Mouse (Mus musculus): ENCODE data around the gene Cse1l. TPM values are rescaled to one million over a fixed set of nuclear protein-coding genes. Genes with fewer than 3 reads are reported as not detected.
A peak's percentile ranks its signal among the peaks of the same experiment; 100 is the strongest.

The Cse1l gene
- polyA plus RNA-seq (2014; fragmentation: Nextera tagmentation; extraction: Ambion mirVana): 95.2 and 106 TPM in 2 replicates

- Histone ChIP-seq H3K9ac (ENCODE audit: low read length) (peak within 1 kb of the TSS; percentile 96), H3K27ac (replicated peaks in 1 of 2; ENCODE audit: control insufficient read depth in 1 of 2, insufficient read depth in 1 of 2, low read depth in 2 of 2, low read length in 2 of 2) (peak within 1 kb of the TSS; percentile 93 to 99), H3K4me1 (ENCODE audit: control insufficient read depth in 2 of 2, insufficient read depth in 2 of 2, low read length in 2 of 2) (peaks cover 12 to 22% of the 10 kb centered on the region in 2 experiments), H3K4me2 (ENCODE audit: low read length) (peak within 1 kb of the TSS; percentile 86), H3K27me3 (ENCODE audit: control insufficient read depth, insufficient read depth, low read length) (no peaks in the 10 kb centered on the region), H3K4me3 (ENCODE audit: control insufficient read depth in 1 of 2, insufficient read depth in 1 of 2, low read depth in 1 of 2, low read length in 2 of 2) (peak within 1 kb of the TSS; percentile 69 to 88), H3K9me3 (ENCODE audit: control insufficient read depth, low read length) (no peaks in the 10 kb centered on the region), H3K36me3 (ENCODE audit: control insufficient read depth, insufficient read depth, low read length) (peaks cover 5% of the 10 kb centered on the region; the same call in 1 of the 2 replicates)
- under 1% methylated on average over 76 of the region's 80 CpGs for WGBS
- peak; percentile 96 for ATAC-seq (ENCODE audit: insufficient number of reproducible peaks, insufficient read depth, low FRiP score, low read depth)
These were observed at the start of gene Cse1l for GRCm38 (mm10) chr2:166905711-166906522. Cse1l (plus strand) TSS chr2:166906040.

DNA sequence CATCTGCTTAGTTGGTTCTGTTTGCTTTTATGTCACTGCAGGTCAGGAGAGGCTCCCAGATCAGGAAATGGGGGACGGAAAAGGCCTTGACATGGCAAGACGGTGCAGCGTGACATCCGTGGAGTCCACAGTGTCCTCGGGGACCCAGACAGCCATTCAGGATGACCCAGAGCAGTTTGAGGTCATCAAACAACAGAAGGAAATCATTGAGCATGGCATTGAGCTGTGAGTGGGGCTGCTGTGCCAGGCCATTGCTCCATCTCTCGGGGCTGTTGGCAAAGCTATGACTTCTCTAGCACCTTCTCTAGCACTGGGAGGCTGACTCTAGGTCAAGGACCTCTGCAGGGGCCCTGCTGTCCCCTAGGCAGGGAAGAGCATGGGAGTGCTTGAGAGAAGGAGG lies 49.5 kb upstream of the Cse1l start:
- Histone ChIP-seq H3K4me2 (ENCODE audit: low read length) (no peak overlapping the region), H3K4me1 (ENCODE audit: control insufficient read depth in 2 of 2, insufficient read depth in 2 of 2, low read length in 2 of 2) (no peaks in the 10 kb centered on the region; a peak in 1 of 4 replicates), H3K27ac (replicated peaks in 1 of 2; ENCODE audit: control insufficient read depth in 1 of 2, insufficient read depth in 1 of 2, low read depth in 2 of 2, low read length in 2 of 2) (no peak overlapping the region), H3K36me3 (ENCODE audit: control insufficient read depth, insufficient read depth, low read length) (peaks cover 99% of the 10 kb centered on the region), H3K27me3 (ENCODE audit: control insufficient read depth, insufficient read depth, low read length) (no peaks in the 10 kb centered on the region), H3K9me3 (ENCODE audit: control insufficient read depth, low read length) (peaks cover 5% of the 10 kb centered on the region; the same call in 1 of the 2 replicates), H3K9ac (ENCODE audit: low read length) (no peak overlapping the region), H3K4me3 (ENCODE audit: control insufficient read depth in 1 of 2, insufficient read depth in 1 of 2, low read depth in 1 of 2, low read length in 2 of 2) (no peak overlapping the region)
- ATAC-seq (ENCODE audit: insufficient number of reproducible peaks, insufficient read depth, low FRiP score, low read depth): no peak
- WGBS: 82% methylated on average over 6 of the region's 6 CpGs

DNA sequence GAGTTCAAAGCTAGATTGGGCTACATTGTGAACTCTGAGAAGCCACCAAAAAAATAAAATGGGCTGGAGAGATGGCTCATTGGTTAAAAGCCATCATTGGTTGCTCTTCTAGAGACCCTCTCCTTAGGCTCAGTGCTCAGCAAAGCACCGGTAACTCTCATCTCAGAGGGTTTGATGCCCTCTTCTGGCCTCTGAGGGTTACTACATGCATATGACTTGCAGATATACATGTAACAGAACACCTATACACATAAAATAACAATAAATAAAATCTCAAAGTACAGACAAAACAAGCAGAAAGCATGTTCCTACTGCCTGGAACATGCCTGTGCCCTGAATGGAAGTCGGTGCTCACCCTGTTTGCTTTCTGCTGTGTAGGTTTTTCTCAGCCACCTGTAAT lies 48.7 kb upstream of the Cse1l start:
- Histone ChIP-seq H3K36me3 (ENCODE audit: control insufficient read depth, insufficient read depth, low read length) (peaks cover 99% of the 10 kb centered on the region), H3K4me1 (ENCODE audit: control insufficient read depth in 2 of 2, insufficient read depth in 2 of 2, low read length in 2 of 2) (no peaks in the 10 kb centered on the region; a peak in 1 of 4 replicates), H3K27ac (replicated peaks in 1 of 2; ENCODE audit: control insufficient read depth in 1 of 2, insufficient read depth in 1 of 2, low read depth in 2 of 2, low read length in 2 of 2) (no peak overlapping the region), H3K4me2 (ENCODE audit: low read length) (no peak overlapping the region), H3K9me3 (ENCODE audit: control insufficient read depth, low read length) (peaks cover 2% of the 10 kb centered on the region; the same call in 1 of the 2 replicates), H3K27me3 (ENCODE audit: control insufficient read depth, insufficient read depth, low read length) (no peaks in the 10 kb centered on the region), H3K9ac (ENCODE audit: low read length) (no peak overlapping the region), H3K4me3 (ENCODE audit: control insufficient read depth in 1 of 2, insufficient read depth in 1 of 2, low read depth in 1 of 2, low read length in 2 of 2) (no peak overlapping the region)
- ATAC-seq (ENCODE audit: insufficient number of reproducible peaks, insufficient read depth, low FRiP score, low read depth): no peak
- 96% methylated on average over 2 of the region's 2 CpGs for WGBS

GRCm38 (mm10) chr2:166859214-166859613 lies 46.6 kb upstream of the Cse1l start:
- peaks cover 0 to 4% of the 10 kb centered on the region in 2 experiments; a peak in 1 of 4 replicates for H3K4me1 ChIP-seq (ENCODE audit: control insufficient read depth in 2 of 2, insufficient read depth in 2 of 2, low read length in 2 of 2)
- WGBS: 80% methylated on average over 7 of the region's 7 CpGs
- H3K36me3 ChIP-seq (ENCODE audit: control insufficient read depth, insufficient read depth, low read length): peaks cover 96% of the 10 kb centered on the region
- no peak overlapping the region for H3K9ac ChIP-seq (ENCODE audit: low read length)
- no peak for ATAC-seq (ENCODE audit: insufficient number of reproducible peaks, insufficient read depth, low FRiP score, low read depth)
- H3K9me3 ChIP-seq (ENCODE audit: control insufficient read depth, low read length): no peaks in the 10 kb centered on the region
- no peak overlapping the region for H3K4me2 ChIP-seq (ENCODE audit: low read length)
- no peak overlapping the region for H3K27ac ChIP-seq (replicated peaks in 1 of 2; ENCODE audit: control insufficient read depth in 1 of 2, insufficient read depth in 1 of 2, low read depth in 2 of 2, low read length in 2 of 2)
- no peaks in the 10 kb centered on the region for H3K27me3 ChIP-seq (ENCODE audit: control insufficient read depth, insufficient read depth, low read length)
- no peak overlapping the region for H3K4me3 ChIP-seq (ENCODE audit: control insufficient read depth in 1 of 2, insufficient read depth in 1 of 2, low read depth in 1 of 2, low read length in 2 of 2)

DNA sequence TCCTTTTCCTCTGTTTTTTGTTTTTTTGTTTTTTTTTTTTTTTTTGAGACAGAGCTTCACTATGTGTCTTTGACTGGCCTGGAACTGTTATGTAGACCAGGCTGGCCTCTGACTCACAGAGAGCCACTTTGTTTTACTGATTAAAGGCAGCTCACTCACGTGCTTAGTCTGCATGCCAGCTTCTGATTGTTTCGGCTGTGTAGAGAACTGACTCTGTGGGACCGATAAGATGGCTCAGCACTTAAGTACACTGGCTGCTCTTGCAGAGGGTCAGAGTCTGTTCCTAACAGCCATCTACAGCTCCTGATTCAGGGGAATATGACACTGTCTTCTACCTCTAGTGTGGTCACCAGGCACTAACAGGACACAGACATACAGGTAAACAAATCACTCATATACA lies 43.3 kb upstream of the Cse1l start:
- 15% methylated on average over 3 of the region's 3 CpGs for WGBS
- Histone ChIP-seq H3K4me3 (ENCODE audit: control insufficient read depth in 1 of 2, insufficient read depth in 1 of 2, low read depth in 1 of 2, low read length in 2 of 2) (no peak overlapping the region), H3K27ac (replicated peaks in 1 of 2; ENCODE audit: control insufficient read depth in 1 of 2, insufficient read depth in 1 of 2, low read depth in 2 of 2, low read length in 2 of 2) (peak overlapping the region in 1 of 2 experiments; percentile 42; a peak in 1 of 4 replicates), H3K27me3 (ENCODE audit: control insufficient read depth, insufficient read depth, low read length) (no peaks in the 10 kb centered on the region), H3K9me3 (ENCODE audit: control insufficient read depth, low read length) (no peaks in the 10 kb centered on the region), H3K4me2 (ENCODE audit: low read length) (no peak overlapping the region), H3K36me3 (ENCODE audit: control insufficient read depth, insufficient read depth, low read length) (peaks cover 97% of the 10 kb centered on the region), H3K9ac (ENCODE audit: low read length) (no peak overlapping the region), H3K4me1 (ENCODE audit: control insufficient read depth in 2 of 2, insufficient read depth in 2 of 2, low read length in 2 of 2) (peaks cover 11 to 21% of the 10 kb centered on the region in 2 experiments; a peak in 3 of 4 replicates)
- ATAC-seq (ENCODE audit: insufficient number of reproducible peaks, insufficient read depth, low FRiP score, low read depth): peak; percentile 51

GRCm38 (mm10) chr2:166865476-166865875 lies 40.4 kb upstream of the Cse1l start:
- Histone ChIP-seq H3K27me3 (ENCODE audit: control insufficient read depth, insufficient read depth, low read length) (no peaks in the 10 kb centered on the region), H3K9ac (ENCODE audit: low read length) (no peak overlapping the region), H3K4me2 (ENCODE audit: low read length) (no peak overlapping the region), H3K4me1 (ENCODE audit: control insufficient read depth in 2 of 2, insufficient read depth in 2 of 2, low read length in 2 of 2) (peaks cover 11 to 21% of the 10 kb centered on the region in 2 experiments; a peak in 3 of 4 replicates), H3K27ac (replicated peaks in 1 of 2; ENCODE audit: control insufficient read depth in 1 of 2, insufficient read depth in 1 of 2, low read depth in 2 of 2, low read length in 2 of 2) (no peak overlapping the region), H3K4me3 (ENCODE audit: control insufficient read depth in 1 of 2, insufficient read depth in 1 of 2, low read depth in 1 of 2, low read length in 2 of 2) (no peak overlapping the region), H3K36me3 (ENCODE audit: control insufficient read depth, insufficient read depth, low read length) (peaks cover 96% of the 10 kb centered on the region), H3K9me3 (ENCODE audit: control insufficient read depth, low read length) (no peaks in the 10 kb centered on the region)
- ATAC-seq (ENCODE audit: insufficient number of reproducible peaks, insufficient read depth, low FRiP score, low read depth): no peak
- 32% methylated on average over 10 of the region's 10 CpGs for WGBS

DNA sequence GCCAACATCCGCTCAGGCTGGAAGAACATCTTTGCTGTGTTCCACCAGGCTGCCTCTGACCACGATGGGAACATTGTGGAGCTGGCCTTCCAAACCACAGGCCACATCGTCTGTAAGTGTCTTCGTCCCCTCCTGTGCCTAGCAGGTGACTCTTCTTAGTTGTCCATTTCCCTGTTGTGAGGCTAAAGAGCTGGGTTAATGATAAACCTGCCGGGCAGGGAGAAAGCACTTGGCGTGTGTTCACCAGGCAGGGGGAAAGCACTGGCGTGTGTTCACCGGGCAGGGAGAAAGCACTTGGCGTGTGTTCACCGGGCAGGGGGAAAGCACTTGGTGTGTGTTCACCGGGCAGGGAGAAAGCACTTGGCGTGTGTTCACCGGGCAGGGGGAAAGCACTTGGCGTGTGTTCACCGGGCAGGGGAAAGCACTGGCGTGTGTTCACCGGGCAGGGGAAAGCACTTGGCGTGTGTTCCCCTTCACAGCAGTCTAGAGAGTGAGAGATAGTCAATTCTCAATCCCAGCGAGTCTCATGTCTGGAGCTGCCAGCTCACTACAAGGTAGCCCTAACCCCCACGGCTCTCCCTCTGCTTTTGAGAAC lies 35.5 kb upstream of the Cse1l start:
- no peak for ATAC-seq (ENCODE audit: insufficient number of reproducible peaks, insufficient read depth, low FRiP score, low read depth)
- H3K4me3 ChIP-seq (ENCODE audit: control insufficient read depth in 1 of 2, insufficient read depth in 1 of 2, low read depth in 1 of 2, low read length in 2 of 2): no peak overlapping the region
- no peaks in the 10 kb centered on the region for H3K9me3 ChIP-seq (ENCODE audit: control insufficient read depth, low read length)
- no peak overlapping the region for H3K9ac ChIP-seq (ENCODE audit: low read length)
- peak overlapping the region; percentile 9 to 35; a peak in 1 of 4 replicates for H3K27ac ChIP-seq (replicated peaks in 1 of 2; ENCODE audit: control insufficient read depth in 1 of 2, insufficient read depth in 1 of 2, low read depth in 2 of 2, low read length in 2 of 2)
- peaks cover 97% of the 10 kb centered on the region for H3K36me3 ChIP-seq (ENCODE audit: control insufficient read depth, insufficient read depth, low read length)
- no peaks in the 10 kb centered on the region for H3K27me3 ChIP-seq (ENCODE audit: control insufficient read depth, insufficient read depth, low read length)
- H3K4me1 ChIP-seq (ENCODE audit: control insufficient read depth in 2 of 2, insufficient read depth in 2 of 2, low read length in 2 of 2): peaks cover 5 to 16% of the 10 kb centered on the region in 2 experiments; a peak in 3 of 4 replicates
- WGBS: 87% methylated on average over 20 of the region's 20 CpGs
- no peak overlapping the region for H3K4me2 ChIP-seq (ENCODE audit: low read length)

All from heart, embryonic 14.5 days (tissue).